Mouse (Mus musculus) spleen, adult 2 months (tissue): ENCODE results near the gene Cdh5. TPM values are rescaled to one million over a fixed set of nuclear protein-coding genes. Genes with fewer than 3 reads are reported as not detected.

Experiments
- DNase-seq, 2 experiments: peaks; one replicate each; pipeline versions ENCODE4 v3.0.0 to v3.0.0-alpha.2; 2012 to 2021; ENCODE audit warnings: low spot score in 2 of 2, low read depth in 1 of 2
- H3K27ac ChIP-seq: fragments of 200-500 bp; 2 replicates; pipeline ENCODE4 v1.5.1; 2012; ENCODE audit warnings: low read length, inconsistent platforms; ENCODE audit not compliant: insufficient read depth
- H3K27me3 ChIP-seq: fragments of 200-500 bp; 2 replicates; pipeline ENCODE4 v1.6.1; 2012; ENCODE audit warnings: mild to moderate bottlenecking, moderate library complexity, low read length, inconsistent platforms; ENCODE audit not compliant: control insufficient read depth, insufficient read depth
- H3K36me3 ChIP-seq: fragments of 200-500 bp; 2 replicates; pipeline ENCODE4 v1.6.1; 2012; ENCODE audit warnings: mild to moderate bottlenecking, low read length, inconsistent platforms; ENCODE audit not compliant: control insufficient read depth, insufficient read depth
- H3K4me1 ChIP-seq: fragments of 200-500 bp; 2 replicates; pipeline ENCODE4 v1.6.1; 2011; ENCODE audit warnings: inconsistent platforms; ENCODE audit not compliant: control insufficient read depth, insufficient read depth, insufficient read length
- H3K4me3 ChIP-seq: fragments of 200-500 bp; 2 replicates; pipeline ENCODE4 v1.5.1; 2011; ENCODE audit warnings: mild to moderate bottlenecking, inconsistent platforms; ENCODE audit not compliant: insufficient read depth, insufficient read length; ENCODE audit errors: extremely low read depth
- CTCF ChIP-seq: fragments of 200-500 bp; IDR thresholded peaks from 2 replicates; pipeline ENCODE4 v1.5.1; 2011; ENCODE audit warnings: mild to moderate bottlenecking, inconsistent platforms; ENCODE audit not compliant: insufficient read depth, insufficient read length, insufficient replicate concordance; ENCODE audit errors: extremely low read depth
- POLR2A ChIP-seq: fragments of 200-500 bp; IDR thresholded peaks from 2 replicates; pipeline ENCODE4 v1.6.1; 2011; ENCODE audit warnings: low read depth, low read length, inconsistent platforms
- WGBS: fragments of 180-500 bp; shearing (Covaris S2); methylation state at CpG from one replicate; pipeline ENCODE4 v1.1.7; 2018; 5-methylcytosine and 5-hydroxymethylcytosine counted together
- polyA plus RNA-seq: library from polyadenylated mRNA; depleted of rRNA; stranded (reverse); fragments of >200 nt; gene quantifications from 2 replicates; pipeline ENCODE4 v1.2.3, GENCODE M21; 2012

The Cdh5 gene
- polyA plus RNA-seq, 1 experiment = 23.3 TPM

- TF ChIP-seq POLR2A (no peak), CTCF (no peak)
- WGBS = 92% methylated on average over 15 of the region's 15 CpGs
- H3K4me3 ChIP-seq = no peak overlapping the region
- H3K4me1 ChIP-seq = no peaks in the 10 kb centered on the region
- H3K27ac ChIP-seq = no peak overlapping the region
- DNase-seq = no peak
- no peaks in the 10 kb centered on the region for H3K27me3 ChIP-seq
- no peaks in the 10 kb centered on the region for H3K36me3 ChIP-seq
Measured at GRCm38 (mm10) chr8:104146717-104147494, 45.5 kb downstream of the Cdh5 start.

GRCm38 (mm10) chr8:104147947-104148346 lies 46.5 kb downstream of the Cdh5 start:
- Histone ChIP-seq H3K27ac (no peak overlapping the region), H3K4me1 (no peaks in the 10 kb centered on the region), H3K27me3 (no peaks in the 10 kb centered on the region), H3K36me3 (no peaks in the 10 kb centered on the region), H3K4me3 (no peak overlapping the region)
- no peak for DNase-seq
- WGBS = 98% methylated on average over 2 of the region's 2 CpGs
- TF ChIP-seq CTCF (no peak), POLR2A (no peak)

DNA sequence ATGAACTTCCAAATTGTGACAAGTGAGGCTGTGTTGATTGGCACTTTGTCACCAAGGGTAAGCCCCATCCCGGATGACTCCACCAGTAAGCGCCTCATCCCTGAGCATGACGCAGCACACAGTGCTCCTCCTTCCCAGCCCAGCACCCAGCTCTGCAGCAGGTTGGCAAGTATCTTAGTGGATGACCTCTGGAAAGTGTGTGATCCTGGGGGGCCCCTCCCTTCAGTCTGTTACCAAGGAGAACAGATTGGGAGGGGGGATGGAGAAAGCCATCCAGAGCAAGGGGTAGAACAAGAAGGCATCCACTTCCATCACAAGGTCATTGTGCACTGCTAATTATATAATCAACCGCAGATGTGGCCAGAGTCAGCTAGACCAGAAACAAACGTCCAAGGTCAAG lies 59.3 kb downstream of the Cdh5 start:
- no peak for DNase-seq
- no peaks in the 10 kb centered on the region for H3K4me1 ChIP-seq
- H3K36me3 ChIP-seq = no peaks in the 10 kb centered on the region
- WGBS = 94% methylated on average over 5 of the region's 5 CpGs
- TF ChIP-seq POLR2A (no peak), CTCF (no peak)
- no peaks in the 10 kb centered on the region for H3K27me3 ChIP-seq
- H3K4me3 ChIP-seq = no peak overlapping the region
- H3K27ac ChIP-seq = no peak overlapping the region

DNA sequence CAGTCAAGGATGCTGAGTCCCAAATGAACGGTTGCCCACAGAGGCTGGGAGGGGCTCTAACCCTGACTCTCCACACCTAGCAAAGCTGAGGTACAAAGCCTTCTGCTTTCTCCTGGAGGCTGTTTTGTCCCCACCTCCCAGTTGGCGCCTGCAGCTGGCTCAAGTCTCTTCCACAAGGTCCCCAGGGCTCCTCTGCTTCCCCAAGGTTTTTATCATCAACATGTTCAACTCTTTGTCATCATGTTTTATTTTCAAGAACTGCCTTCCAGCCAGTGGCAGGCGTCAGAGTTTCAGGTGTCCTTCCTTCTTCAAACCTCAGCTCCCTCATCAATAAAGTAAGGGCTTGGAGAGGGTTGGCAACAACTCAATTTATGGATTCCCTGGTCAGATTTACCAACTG lies 68.0 kb downstream of the Cdh5 start:
- Histone ChIP-seq H3K4me3 (no peak overlapping the region), H3K4me1 (peaks cover 8% of the 10 kb centered on the region; the same call in 1 of the 2 replicates), H3K36me3 (no peaks in the 10 kb centered on the region), H3K27me3 (peaks cover 17% of the 10 kb centered on the region), H3K27ac (no peak overlapping the region)
- TF ChIP-seq CTCF = no peak
- TF ChIP-seq POLR2A = no peak
- no peak for DNase-seq
- 78% methylated on average over 3 of the region's 3 CpGs for WGBS

DNA sequence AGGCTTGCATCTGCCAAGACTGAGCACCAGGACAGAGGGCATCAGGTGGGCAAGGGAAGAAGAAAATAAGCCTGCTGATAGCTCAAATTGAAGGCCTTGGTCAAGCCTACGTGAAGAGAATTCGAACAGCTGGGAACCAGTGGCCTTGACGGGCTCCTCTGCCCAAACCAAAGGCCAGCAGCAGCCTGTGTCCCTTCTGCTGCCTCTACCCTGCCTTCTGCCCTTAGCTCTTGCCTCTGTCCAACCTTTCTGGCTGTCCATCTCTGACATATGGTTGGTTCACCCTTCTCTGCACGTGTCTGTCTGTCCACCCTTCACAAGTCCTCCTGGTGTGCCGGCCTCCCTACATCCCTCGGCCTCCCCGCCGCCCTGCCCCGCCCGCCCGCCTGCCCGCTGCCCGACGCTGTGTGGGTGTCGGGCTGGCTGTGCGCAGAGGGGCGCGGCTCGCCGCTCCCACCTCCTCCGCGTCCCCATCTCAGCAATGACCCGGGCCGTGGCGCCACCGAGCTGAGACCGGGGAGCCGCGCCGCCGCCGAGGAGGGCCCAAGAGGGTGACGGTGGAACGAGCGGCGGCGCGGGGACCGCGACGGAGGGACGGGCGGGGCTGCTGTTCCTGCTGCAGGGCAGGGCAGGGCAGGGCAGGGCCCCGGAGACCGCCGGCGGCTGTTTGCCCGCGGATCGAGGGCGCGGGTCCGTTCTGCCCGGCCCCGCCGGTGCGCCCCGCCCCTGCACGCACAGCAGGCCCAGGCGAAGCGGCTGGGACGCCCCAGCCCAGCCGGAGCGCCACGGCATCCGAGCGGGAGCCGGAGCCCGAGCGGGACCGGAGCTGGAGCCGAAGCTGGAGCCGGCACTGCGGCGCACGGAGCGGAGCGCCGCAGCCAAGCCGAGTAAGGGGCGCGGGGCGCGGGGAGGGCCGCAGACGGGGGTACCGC lies 69.0 kb downstream of the Cdh5 start, which contains the start of gene Bean1:
Bean1 (plus strand) TSS at position 325 of the 932 bp plus-strand sequence.
- Histone ChIP-seq H3K4me3 (peak within 1 kb of the TSS; percentile 41; the same call in 1 of the 2 replicates), H3K36me3 (no peaks in the 10 kb centered on the region), H3K27ac (no peak within 1 kb of the TSS), H3K27me3 (peaks cover 17% of the 10 kb centered on the region), H3K4me1 (peaks cover 8% of the 10 kb centered on the region; the same call in 1 of the 2 replicates)
- no peak for TF ChIP-seq POLR2A
- TF ChIP-seq CTCF = no peak
- WGBS = 3% methylated on average over 84 of the region's 87 CpGs
- DNase-seq = peak in 1 of 2 experiments; percentile 33

GRCm38 (mm10) chr8:104171050-104171620 lies 69.7 kb downstream of the Cdh5 start:
- DNase-seq = no peak
- peaks cover 17% of the 10 kb centered on the region for H3K27me3 ChIP-seq
- no peaks in the 10 kb centered on the region for H3K36me3 ChIP-seq
- no peak for TF ChIP-seq CTCF
- no peak for TF ChIP-seq POLR2A
- H3K4me1 ChIP-seq = peaks cover 8% of the 10 kb centered on the region; the same call in 1 of the 2 replicates
- H3K27ac ChIP-seq = no peak overlapping the region
- WGBS = 7% methylated on average over 32 of the region's 32 CpGs
- peak overlapping the region; percentile 41; the same call in 1 of the 2 replicates for H3K4me3 ChIP-seq
